7 mouse cellular contexts compared by ENCODE assay signal in genomic region chr2:18028140-18029021, GRCm38 (mm10). TPM values are rescaled to one million over a fixed set of nuclear protein-coding genes. Genes with fewer than 3 reads are reported as not detected.
DNase-seq lines count a peak whose midpoint lies in the region; ATAC-seq and TF ChIP-seq lines count a peak whose summit lies in the region.

No protein-coding gene starts in this region.

- under 1% methylated on average over 61 of the region's 61 CpGs for WGBS in embryonic facial prominence, embryonic 13.5 days
- WGBS in kidney, adult 2 months = under 1% methylated on average over 61 of the region's 61 CpGs
- under 1% methylated on average over 61 of the region's 61 CpGs for WGBS in limb, embryonic 13.5 days
- WGBS in midbrain, embryonic 14.5 days = under 1% methylated on average over 61 of the region's 61 CpGs

- peak overlapping the region; percentile 98 for H3K27ac ChIP-seq in embryonic facial prominence, embryonic 13.5 days
- H3K27ac ChIP-seq in kidney, adult 2 months (ENCODE audit: insufficient read depth, low read depth, low read length) = peak overlapping the region; percentile 81
- H3K27ac ChIP-seq in limb, embryonic 13.5 days = peak overlapping the region; percentile 98
- peak overlapping the region; percentile 98 for H3K27ac ChIP-seq in midbrain, embryonic 14.5 days (replicated peaks; ENCODE audit: low read depth, low read length)

- no peaks in the 10 kb centered on the region for H3K9me3 ChIP-seq in embryonic facial prominence, embryonic 13.5 days
- no peaks in the 10 kb centered on the region for H3K9me3 ChIP-seq in limb, embryonic 13.5 days
- H3K9me3 ChIP-seq in midbrain, embryonic 14.5 days (ENCODE audit: control insufficient read depth, low read length) = no peaks in the 10 kb centered on the region

- H3K9ac ChIP-seq in embryonic facial prominence, embryonic 13.5 days = peak overlapping the region; percentile 93
- H3K9ac ChIP-seq in limb, embryonic 13.5 days = peak overlapping the region; percentile 95
- peak overlapping the region; percentile 89 for H3K9ac ChIP-seq in midbrain, embryonic 14.5 days (replicated peaks; ENCODE audit: low read length)

- TF ChIP-seq CTCF in kidney, adult 2 months (conservative IDR thresholded peaks at IDR 0.05; ENCODE audit: insufficient read depth, insufficient read length, low read depth, low read length) = no peak

- peak overlapping the region; percentile 97 for H3K4me2 ChIP-seq in embryonic facial prominence, embryonic 13.5 days
- peak overlapping the region; percentile 99 for H3K4me2 ChIP-seq in limb, embryonic 13.5 days (replicated peaks)
- H3K4me2 ChIP-seq in midbrain, embryonic 14.5 days (ENCODE audit: low read length) = peak overlapping the region; percentile 78

- peaks cover 12% of the 10 kb centered on the region; the same call in 1 of the 2 replicates for H3K27me3 ChIP-seq in embryonic facial prominence, embryonic 13.5 days
- H3K27me3 ChIP-seq in kidney, adult 2 months (replicated peaks; ENCODE audit: control insufficient read depth, insufficient read depth, low read length) = no peaks in the 10 kb centered on the region
- no peaks in the 10 kb centered on the region; the same call in 1 of the 2 replicates for H3K27me3 ChIP-seq in limb, embryonic 13.5 days
- H3K27me3 ChIP-seq in midbrain, embryonic 14.5 days (ENCODE audit: control insufficient read depth, insufficient read depth, low read length) = no peaks in the 10 kb centered on the region

- H3K4me3 ChIP-seq in embryonic facial prominence, embryonic 13.5 days = peak overlapping the region; percentile 68
- H3K4me3 ChIP-seq in kidney, adult 2 months (ENCODE audit: insufficient read depth, low read depth, low read length) = peak overlapping the region; percentile 59
- peak overlapping the region; percentile 67 for H3K4me3 ChIP-seq in limb, embryonic 13.5 days
- peak overlapping the region; percentile 61 for H3K4me3 ChIP-seq in midbrain, embryonic 14.5 days (replicated peaks; ENCODE audit: low read depth, low read length)

- peaks cover 43% of the 10 kb centered on the region for H3K4me1 ChIP-seq in embryonic facial prominence, embryonic 13.5 days
- peaks cover 8% of the 10 kb centered on the region; the same call in 1 of the 2 replicates for H3K4me1 ChIP-seq in kidney, adult 2 months (ENCODE audit: control insufficient read depth, insufficient read depth, low read length)
- peaks cover 38% of the 10 kb centered on the region for H3K4me1 ChIP-seq in limb, embryonic 13.5 days
- H3K4me1 ChIP-seq in midbrain, embryonic 14.5 days (ENCODE audit: control insufficient read depth, insufficient read depth, low read length) = peaks cover 42% of the 10 kb centered on the region

- TF ChIP-seq POLR2A in kidney, adult 2 months (IDR thresholded peaks at IDR 0.05; ENCODE audit: low read depth, low read length) = peak; percentile 71

- ATAC-seq in embryonic facial prominence, embryonic 13.5 days (ENCODE audit: insufficient number of reproducible peaks, insufficient read depth, low FRiP score, low TSS enrichment, low read depth) = peak; percentile 63
- ATAC-seq in limb, embryonic 13.5 days (ENCODE audit: low FRiP score, low read depth) = peak; percentile 78
- peak; percentile 63 for ATAC-seq in midbrain, embryonic 14.5 days (ENCODE audit: low FRiP score, low TSS enrichment)

- H3K36me3 ChIP-seq in embryonic facial prominence, embryonic 13.5 days = no peaks in the 10 kb centered on the region
- H3K36me3 ChIP-seq in kidney, adult 2 months (ENCODE audit: control insufficient read depth, insufficient read depth, low read length) = no peaks in the 10 kb centered on the region
- no peaks in the 10 kb centered on the region for H3K36me3 ChIP-seq in limb, embryonic 13.5 days
- no peaks in the 10 kb centered on the region for H3K36me3 ChIP-seq in midbrain, embryonic 14.5 days (ENCODE audit: control insufficient read depth, insufficient read depth, low read length)

- peak; percentile 97 for DNase-seq in adrenal gland, postnatal 10 days
- DNase-seq in heart, adult 18-20 months = peak; percentile 94 to 96
- peak; percentile 98 for DNase-seq in kidney, adult 2 months
- DNase-seq in midbrain, embryonic 14.5 days = peak; percentile 91
- peak; percentile 32 to 40 for DNase-seq in spleen, postnatal 14 days (ENCODE audit: low spot score in 2 of 2)

RNA-seq across cellular contexts. Expression of gene A930004D18Rik, which starts 9.2 kb away (rescaled TPM):
- 1 to 10 TPM; 2.3 to 6.1 TPM for total RNA-seq in adrenal gland, postnatal 10 days (2021)
- polyA plus RNA-seq in embryonic facial prominence, embryonic 13.5 days (2015; fragmentation: Nextera tagmentation; extraction: Ambion mirVana) = 13.7 and 15.0 TPM in 2 replicates
- 1 to 10 TPM; 3.4 to 4.3 TPM for total RNA-seq in heart, adult 18-20 months (2021)
- polyA plus RNA-seq in kidney, adult 2 months (2012; rRNA removed) = 1.7 and 2.8 TPM in 2 replicates
- 15.3 and 19.4 TPM in 2 replicates for polyA plus RNA-seq in limb, embryonic 13.5 days (2015; fragmentation: Nextera tagmentation; extraction: Ambion mirVana)
- polyA plus RNA-seq in midbrain, embryonic 14.5 days (2014; fragmentation: Nextera tagmentation; extraction: Ambion mirVana) = 7.9 and 9.2 TPM in 2 replicates

RNA-seq across cellular contexts. Expression of gene Skida1, which starts 20.5 kb away (rescaled TPM):
- 1 to 10 TPM; 3.5 to 4.9 TPM for total RNA-seq in adrenal gland, postnatal 10 days (2021)
- 8.3 and 9.8 TPM in 2 replicates for polyA plus RNA-seq in embryonic facial prominence, embryonic 13.5 days (2015; fragmentation: Nextera tagmentation; extraction: Ambion mirVana)
- total RNA-seq in heart, adult 18-20 months (2021) = 1 to 10 TPM; 2.0 to 2.2 TPM
- 2.4 and 3.7 TPM in 2 replicates for polyA plus RNA-seq in kidney, adult 2 months (2012; rRNA removed)
- polyA plus RNA-seq in limb, embryonic 13.5 days (2015; fragmentation: Nextera tagmentation; extraction: Ambion mirVana) = 12.2 and 14.9 TPM in 2 replicates
- polyA plus RNA-seq in midbrain, embryonic 14.5 days (2014; fragmentation: Nextera tagmentation; extraction: Ambion mirVana) = 9.1 and 9.4 TPM in 2 replicates

RNA-seq across cellular contexts. Expression of gene Mllt10, which starts 26.7 kb away (rescaled TPM):
- total RNA-seq in adrenal gland, postnatal 10 days (2021) = 10 to 100 TPM; 35.1 to 44.5 TPM
- 67.2 and 73.6 TPM in 2 replicates for polyA plus RNA-seq in embryonic facial prominence, embryonic 13.5 days (2015; fragmentation: Nextera tagmentation; extraction: Ambion mirVana)
- 10 to 100 TPM; 31.0 to 33.4 TPM for total RNA-seq in heart, adult 18-20 months (2021)
- polyA plus RNA-seq in kidney, adult 2 months (2012; rRNA removed) = 29.3 and 32.7 TPM in 2 replicates
- polyA plus RNA-seq in limb, embryonic 13.5 days (2015; fragmentation: Nextera tagmentation; extraction: Ambion mirVana) = 68.1 and 72.2 TPM in 2 replicates
- polyA plus RNA-seq in midbrain, embryonic 14.5 days (2014; fragmentation: Nextera tagmentation; extraction: Ambion mirVana) = 33.5 and 40.1 TPM in 2 replicates

RNA-seq across cellular contexts. Expression of gene H2al2a, which starts 31.6 kb away (rescaled TPM):
- not detected for total RNA-seq in adrenal gland, postnatal 10 days (2021)
- polyA plus RNA-seq in embryonic facial prominence, embryonic 13.5 days (2015; fragmentation: Nextera tagmentation; extraction: Ambion mirVana) = not detected in 2 replicates
- total RNA-seq in heart, adult 18-20 months (2021) = not detected
- 0.41 TPM in 1 of 2 replicates, not detected in the other for polyA plus RNA-seq in kidney, adult 2 months (2012; rRNA removed)
- not detected in 2 replicates for polyA plus RNA-seq in limb, embryonic 13.5 days (2015; fragmentation: Nextera tagmentation; extraction: Ambion mirVana)
- not detected in 2 replicates for polyA plus RNA-seq in midbrain, embryonic 14.5 days (2014; fragmentation: Nextera tagmentation; extraction: Ambion mirVana)

Comparison
In these comparisons a context has a peak if more than half of its experiments do, and no peak if none do; other contexts are left out.
1. Peak in every context shown above with its lines: DNase-seq, ATAC-seq, H3K4me3 ChIP-seq and H3K27ac ChIP-seq.
2. DNase-seq: peak in every context shown above with its lines; median percentile 98 in kidney, adult 2 months; 97 in adrenal gland, postnatal 10 days; 95 in heart, adult 18-20 months; 91 in midbrain, embryonic 14.5 days; 36 in spleen, postnatal 14 days.